Mouse (Mus musculus): ENCODE results near the gene Rgs9bp.
"Not testable (repeated sequence)": the region's sequence is repeated elsewhere in the genome, so short reads cannot be mapped to it uniquely, and the experiment has no call there.

Rgs9bp gene

GRCm38 (mm10) chr7:35582719-35583118 is 2.7 kb downstream of the Rgs9bp start:
- no peak for DNase-seq

DNA sequence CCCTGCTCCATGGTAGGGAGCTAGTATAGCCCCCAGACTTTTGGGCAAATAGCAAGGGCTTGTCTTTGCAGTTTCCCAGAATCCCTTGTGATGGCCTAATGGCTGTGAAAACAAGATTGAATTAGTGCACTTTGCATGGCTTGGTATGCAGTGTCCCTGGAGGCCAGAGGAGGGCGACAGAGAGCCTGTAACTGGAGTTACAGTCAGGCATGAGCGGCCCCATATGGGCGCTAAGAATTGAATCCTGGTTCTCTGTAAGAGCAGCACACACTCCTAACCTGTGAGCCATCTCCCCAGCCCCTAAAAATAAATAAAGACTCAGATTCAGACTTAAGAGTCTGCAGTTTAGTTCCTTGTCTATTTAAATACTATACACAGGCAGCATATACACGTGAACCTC is 5.5 kb downstream of the Rgs9bp start:
- peak; percentile 60 for DNase-seq

DNA sequence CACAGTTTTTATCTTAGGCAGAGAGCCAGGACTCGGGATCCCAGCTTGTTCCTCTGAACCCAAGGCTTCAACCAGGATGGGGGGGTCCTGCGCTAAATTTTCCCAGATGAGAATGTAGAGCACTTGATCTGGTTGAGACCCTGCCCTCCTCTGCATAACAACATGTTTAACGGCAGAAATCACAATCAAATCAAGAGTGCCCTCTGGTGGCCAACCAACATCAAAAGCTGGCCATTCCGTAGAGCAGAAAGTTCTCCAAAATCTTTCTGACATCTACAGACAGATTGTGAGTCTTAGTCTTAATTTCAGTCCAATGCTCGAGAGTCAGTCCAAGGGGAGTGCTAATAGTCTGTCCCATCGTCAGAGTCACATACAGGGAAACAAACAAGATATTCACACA is 14.5 kb downstream of the Rgs9bp start:
- not testable (repeated sequence) for DNase-seq

DNA sequence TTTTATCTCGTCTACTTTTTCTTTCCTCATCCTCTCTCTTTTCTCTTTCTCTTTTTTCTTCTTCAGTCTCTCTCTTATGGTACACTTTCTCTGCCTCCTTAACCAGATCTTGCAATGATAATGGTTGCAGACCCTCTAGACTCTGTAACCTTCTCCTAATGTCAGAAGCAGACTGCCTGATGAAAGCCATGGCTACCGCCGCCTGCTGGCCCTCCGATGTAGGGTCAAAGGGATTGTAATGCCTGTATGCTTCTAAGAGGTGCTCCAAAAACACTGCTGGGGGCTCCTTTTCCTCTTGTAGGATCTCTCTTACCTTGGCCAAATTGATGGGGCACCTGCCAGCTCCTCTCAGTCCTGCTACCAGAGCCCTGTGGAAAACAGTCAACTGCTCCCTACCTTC is 15.7 kb downstream of the Rgs9bp start:
- DNase-seq, result not testable (repeated sequence)

GRCm38 (mm10) chr7:35565965-35566364 is 19.4 kb downstream of the Rgs9bp start:
- peak; percentile 44 for DNase-seq

GRCm38 (mm10) chr7:35564872-35565271 is 20.5 kb downstream of the Rgs9bp start:
- DNase-seq, result not testable (repeated sequence)

DNA sequence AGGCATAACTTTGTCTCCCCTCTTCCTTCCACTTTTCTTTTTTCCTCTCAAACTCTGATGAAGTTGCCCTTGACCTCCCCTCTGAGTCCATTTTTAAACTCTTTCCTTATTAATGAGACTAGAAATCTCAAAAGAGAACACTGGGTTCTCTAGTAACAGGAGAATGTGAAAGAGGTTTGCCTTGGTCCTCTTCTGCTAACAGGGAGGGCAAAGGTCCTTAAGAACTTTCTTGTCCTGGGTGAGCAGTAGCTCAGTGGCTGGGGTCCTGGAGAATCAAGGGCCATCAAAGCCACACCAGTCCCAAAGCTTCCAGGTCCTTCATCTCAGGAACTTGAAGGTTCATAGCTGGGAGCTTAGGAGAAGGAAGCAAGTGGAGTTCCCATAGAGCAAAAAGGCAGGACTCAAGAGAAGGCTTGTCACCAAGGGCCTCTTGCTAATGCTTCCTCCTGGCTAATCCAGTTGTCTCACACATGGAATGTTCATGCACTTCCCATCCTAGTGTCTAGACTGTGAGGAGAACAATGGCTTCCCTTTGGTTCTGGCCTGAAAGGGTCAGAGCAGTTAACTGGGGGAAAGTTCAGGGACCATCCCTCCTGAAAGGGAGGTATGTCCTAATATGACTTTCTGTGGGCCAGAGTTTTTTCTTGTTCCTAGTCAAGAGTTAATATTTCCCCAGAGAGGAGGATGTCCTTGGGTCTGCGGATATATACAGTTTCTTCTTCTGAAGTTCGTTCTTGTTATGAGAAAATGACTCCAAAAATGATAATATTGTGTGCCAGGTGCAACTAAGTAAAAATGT is 21.1 kb downstream of the Rgs9bp start:
- DNase-seq, result no peak

DNA sequence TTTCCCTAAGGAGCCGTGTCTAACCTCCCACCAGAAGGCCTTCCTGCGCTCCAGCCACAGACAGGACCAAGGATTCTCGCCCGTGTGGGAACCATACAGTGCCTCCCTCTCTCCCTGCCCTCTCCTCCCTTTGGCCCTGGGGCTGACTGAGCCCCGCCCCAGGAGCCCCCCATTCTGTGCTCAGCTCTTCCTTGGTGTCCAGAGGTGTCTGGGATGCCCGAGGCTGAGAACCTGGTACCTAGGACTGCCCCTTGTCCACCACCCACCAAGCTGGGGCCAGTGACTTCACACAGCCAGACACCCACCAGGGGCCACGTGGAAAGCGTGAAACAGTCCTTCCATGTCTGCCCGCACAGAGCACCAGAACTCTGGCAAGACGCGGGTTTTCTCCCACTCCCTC is 22.3 kb downstream of the Rgs9bp start:
- DNase-seq, result no peak

GRCm38 (mm10) chr7:35559838-35560237 is 25.5 kb downstream of the Rgs9bp start:
- no peak for DNase-seq

DNA sequence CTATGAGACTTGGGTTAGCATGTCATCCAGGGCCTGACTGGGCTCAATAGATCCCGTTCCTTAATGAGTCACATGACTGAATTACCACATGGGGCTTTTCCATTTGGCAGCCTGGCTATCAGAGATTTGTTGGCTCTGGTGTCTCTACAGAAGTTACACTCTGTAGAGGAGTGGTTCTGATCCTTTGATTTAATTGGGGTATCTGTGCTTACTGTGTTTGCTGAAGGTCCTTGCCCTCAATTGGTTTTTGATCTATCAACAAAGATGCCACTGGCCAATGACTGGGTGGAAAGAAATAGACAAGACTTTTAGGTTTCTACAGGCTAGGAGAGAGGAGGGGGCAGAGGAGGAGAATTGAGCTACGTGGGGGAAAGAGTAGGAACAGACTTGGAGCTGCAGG is 26.7 kb downstream of the Rgs9bp start:
- DNase-seq, result no peak

GRCm38 (mm10) chr7:35557577-35557976 is 27.8 kb downstream of the Rgs9bp start:
- no peak for DNase-seq

DNA sequence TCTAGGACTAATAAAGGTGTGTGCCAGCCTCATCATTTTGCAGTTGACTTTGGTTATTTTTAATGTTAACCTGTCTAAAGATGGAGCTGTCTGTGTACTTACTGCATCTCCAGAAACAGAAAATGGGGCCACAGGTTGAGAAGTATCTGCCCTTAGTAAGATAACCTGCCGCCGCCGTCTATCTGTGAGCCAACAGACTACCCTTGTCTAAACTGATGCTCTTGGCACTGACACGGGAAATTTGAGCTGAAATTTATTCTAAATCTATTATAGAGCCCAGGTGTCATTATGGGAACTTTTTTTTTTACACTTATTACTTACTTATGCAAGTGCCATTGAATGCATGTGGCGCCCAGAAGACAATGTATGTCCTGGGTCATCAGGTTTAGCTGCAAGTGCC is 28.5 kb downstream of the Rgs9bp start:
- no peak for DNase-seq

DNA sequence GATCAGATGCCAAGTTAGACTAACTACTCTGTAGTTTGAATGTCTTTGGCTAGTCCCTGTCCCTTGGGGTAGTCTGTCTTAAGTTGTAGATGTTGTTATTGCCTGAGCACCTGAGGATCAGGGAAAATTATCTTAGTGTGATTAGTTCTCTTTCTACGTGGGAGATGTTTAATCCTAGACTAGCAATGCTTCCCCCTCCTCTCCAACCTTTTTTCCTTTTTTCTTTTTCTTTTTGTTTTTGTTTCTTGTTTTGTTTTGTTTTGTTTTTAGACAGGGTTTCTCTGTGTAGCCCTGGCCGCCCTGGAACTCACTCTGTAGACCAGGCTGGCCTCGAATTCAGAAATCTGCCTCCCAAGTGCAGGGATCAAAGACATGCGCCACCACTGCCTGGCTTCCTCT is 29.2 kb downstream of the Rgs9bp start, which contains the start of gene Nudt19:
TSS of gene Nudt19 (minus strand) at position 100 of the 399 bp plus-strand sequence.
- no peak for DNase-seq

DNA sequence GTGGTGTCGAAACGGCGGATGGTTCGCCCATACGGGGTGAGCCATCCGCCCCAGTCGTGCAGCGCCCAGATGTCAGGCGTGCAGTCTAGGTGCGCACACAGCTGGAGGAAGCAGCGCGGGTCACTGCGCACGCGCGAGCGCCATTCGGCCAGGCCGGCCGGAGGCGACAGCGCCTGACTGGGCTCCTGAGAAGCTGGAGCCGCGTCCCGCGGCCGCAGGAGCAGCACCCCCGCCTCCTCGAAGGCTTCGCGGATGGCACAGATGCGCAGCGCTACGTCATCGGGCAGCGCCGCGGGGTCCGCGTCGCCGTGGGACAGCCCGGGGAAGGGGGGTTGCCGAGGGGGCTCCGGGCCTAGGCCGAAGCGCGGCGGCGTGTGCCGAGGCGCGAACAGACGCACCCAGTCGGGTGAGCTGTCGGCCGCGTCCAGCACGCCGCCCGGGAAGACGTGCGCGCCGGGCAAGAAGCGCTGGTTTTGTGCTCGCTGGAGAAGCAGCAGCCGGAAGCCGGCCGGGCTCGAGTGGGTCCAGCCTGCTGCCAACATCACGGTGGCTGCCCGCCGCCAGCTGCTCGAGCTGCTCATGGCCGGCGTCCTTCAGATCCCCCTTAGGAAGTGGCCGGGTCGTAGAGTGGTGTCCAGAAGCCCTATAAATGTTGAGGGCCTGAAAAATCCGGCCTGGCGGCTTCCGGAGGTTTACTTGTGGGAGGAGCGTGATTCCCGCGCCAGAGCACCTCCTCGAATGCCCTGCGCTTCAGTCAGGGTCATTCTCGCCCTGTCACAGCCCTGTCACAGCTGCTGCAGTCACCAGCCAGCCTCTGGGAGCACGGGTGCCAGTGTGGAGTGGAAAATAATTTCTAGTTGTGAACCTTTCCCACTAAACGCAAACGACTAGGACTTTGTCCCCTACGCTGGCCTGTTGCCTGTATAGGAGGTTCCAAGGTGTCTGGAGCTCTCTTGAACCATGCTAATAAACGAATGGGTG is 29.9 kb downstream of the Rgs9bp start:
- peak; percentile 87 for DNase-seq

DNA sequence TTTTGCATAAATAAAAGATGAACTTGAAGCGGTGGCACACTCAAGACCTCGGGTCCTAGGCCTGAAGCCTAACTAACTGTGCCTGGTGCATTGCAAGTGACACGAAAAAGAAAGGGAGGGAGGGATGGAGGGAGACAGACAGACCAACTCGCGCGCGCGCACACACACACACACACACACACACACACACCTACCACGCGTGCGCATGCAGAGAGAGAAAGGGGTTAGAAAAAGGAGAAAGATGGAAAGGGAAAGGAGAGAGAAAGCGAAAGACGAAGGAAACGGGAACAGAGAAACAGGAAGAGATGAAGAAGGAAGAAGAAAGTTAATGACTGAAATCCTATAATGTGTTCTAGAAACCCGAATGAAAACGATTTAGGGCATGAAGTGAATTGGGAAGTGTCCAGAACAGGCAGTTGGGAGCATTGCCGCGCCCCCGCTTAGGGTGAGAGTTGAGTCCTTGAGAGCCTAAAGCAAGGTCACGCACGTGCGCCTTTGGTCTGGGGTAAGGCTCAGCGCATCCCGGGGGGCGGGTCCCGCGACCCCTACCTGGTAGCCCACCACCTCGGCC is 30.7 kb downstream of the Rgs9bp start:
- DNase-seq, result no peak

DNA sequence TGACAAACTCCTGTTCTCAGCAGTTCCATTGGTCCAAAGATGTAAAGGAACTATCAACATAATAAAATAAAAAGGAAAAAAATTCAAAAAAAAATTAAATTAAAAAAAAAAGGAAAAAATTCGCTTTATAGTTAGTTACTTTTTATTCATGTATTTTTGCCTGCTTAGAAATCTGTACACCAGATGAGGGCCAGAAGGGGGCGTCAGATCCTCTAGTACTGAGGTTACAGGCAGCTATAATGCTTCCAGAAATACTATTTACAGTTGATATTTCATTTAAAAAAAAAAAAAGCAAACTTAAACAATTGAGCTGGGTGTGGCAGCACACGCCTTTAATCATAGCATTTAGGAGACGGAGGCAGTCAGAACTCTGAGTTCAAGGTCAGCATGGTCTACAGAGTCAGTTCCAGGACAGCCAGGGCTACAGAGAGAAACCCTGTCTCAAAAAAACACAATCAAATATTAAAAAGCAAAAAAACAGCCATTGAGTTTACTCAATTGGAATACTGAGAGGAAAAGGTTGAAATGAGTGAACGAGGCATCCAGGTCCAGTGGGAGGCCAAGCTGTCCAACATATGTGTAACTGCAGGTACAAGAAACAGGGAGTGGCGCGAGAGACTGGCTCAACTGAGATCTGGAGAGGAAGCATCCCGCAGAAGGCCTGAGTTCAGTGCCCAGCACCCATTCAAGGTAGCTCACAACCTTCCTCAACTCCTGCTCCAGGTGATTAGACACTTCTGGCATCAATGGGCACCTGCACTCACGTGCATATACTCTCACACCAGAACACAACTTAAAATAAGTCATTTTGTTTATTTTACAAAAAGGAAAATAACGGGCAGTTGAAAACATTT is 31.4 kb downstream of the Rgs9bp start:
- DNase-seq, result peak; percentile 49

- DNase-seq, result peak; percentile 68
Observed at GRCm38 (mm10) chr7:35545881-35546280, 39.5 kb downstream of the Rgs9bp start.

- no peak for DNase-seq
Observed at GRCm38 (mm10) chr7:35537562-35537961, 47.8 kb downstream of the Rgs9bp start, which contains the start of gene Tdrd12. Gene Tdrd12, minus strand, starts transcription at chr7:35537745.

GRCm38 (mm10) chr7:35535750-35536512 is 49.5 kb downstream of the Rgs9bp start:
- DNase-seq, result no peak

DNA sequence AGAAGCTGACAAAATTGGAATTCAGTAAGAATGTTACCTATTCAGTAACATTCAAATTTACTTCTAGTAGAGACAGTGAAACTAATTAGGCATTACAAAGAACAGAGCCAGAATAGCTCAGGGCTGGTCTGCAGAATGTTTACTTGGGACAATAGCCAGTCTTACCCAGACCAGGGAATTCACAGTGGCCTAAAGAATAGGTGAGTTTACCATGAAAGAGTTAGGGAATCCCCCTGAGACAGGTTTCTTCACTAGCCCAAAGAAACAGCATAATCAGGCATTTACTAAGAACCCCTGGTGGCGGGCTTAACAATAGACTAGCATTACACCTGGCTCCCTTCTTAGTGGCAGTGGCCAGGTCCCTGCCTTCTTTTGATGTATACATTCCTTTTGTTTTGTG is 54.8 kb downstream of the Rgs9bp start:
- DNase-seq, result not testable (repeated sequence)

DNA sequence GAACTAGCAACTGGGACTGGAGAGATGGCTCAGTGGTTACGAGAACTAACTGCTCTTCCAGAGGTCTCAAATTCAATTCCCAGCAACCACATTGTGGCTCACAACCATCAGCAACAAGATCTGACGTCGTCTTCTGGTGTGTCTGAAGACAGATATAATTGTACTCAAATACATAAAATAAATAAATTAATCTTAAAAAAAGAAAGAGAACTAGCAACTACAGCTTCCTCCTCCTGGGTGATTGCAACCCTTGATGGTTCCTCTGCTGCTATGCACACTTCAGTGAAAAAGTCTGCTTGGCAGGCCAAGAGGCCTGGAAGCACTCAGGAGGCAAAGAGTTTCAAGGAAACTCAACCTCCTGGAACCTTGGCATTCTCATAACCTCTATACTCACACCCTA is 55.4 kb downstream of the Rgs9bp start:
- no peak for DNase-seq

Measured in kidney, adult 18-20 months (tissue).